Mouse (Mus musculus) erythroid progenitor cell, adult 5-6 weeks (primary cell): ENCODE results near the gene Mtmr3. TPM values are rescaled to one million over a fixed set of nuclear protein-coding genes. Genes with fewer than 3 reads are reported as not detected.

Experiments
- ATAC-seq: replicated peaks from 2 replicates; pipeline ENCODE4 v1.8.0; 2016; ENCODE audit warnings: moderate number of reproducible peaks, mild to moderate bottlenecking, moderate TSS enrichment, inconsistent platforms; ENCODE audit not compliant: poor library complexity, low FRiP score, severe bottlenecking
- total RNA-seq, 2 experiments: library from RNA; stranded (forward) in 1 of 2; stranded (reverse) in 1 of 2; fragments of 150-400 nt in 1 of 2; fragments of 186-747, 209-891 nt in 1 of 2; gene quantifications; 2 replicates each; pipeline versions ENCODE4 v1.2.3 to v1.2.4; 2015 to 2017; ENCODE audit warnings: low replicate concordance in 2 of 2

Mtmr3 gene
- total RNA-seq, 2 experiments from 2014 or later = 88.0 to 139 TPM

DNA sequence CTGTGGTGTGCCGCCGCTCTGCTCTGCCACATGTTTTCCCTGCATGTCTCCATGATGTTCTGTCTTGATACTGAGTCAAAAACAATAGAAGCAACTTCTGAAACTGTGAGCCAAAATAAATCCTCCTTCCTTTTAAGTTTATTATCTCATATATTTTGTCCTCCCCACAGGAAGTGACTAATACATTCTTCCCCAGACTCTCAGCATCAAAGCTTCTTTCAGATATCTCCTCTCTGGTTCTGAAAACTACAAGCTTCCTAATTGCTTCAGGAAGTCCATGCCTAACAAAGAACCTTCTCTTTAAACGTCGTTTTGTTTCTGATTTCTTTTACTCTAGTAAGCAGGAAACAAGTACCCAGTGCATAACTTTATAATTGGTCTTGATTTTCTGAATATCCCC is 160.2 kb downstream of the Mtmr3 start:
- no peak for ATAC-seq

Other genes starting within 250 kb of the Mtmr3 start
- gene Hormad2, start 153.8 kb downstream of the Mtmr3 start, total RNA-seq (2015; ENCODE audit: low replicate concordance) = not detected in 2 replicates
- not detected in 2 replicates for gene Hormad2, start 153.8 kb downstream of the Mtmr3 start, total RNA-seq (2017; ENCODE audit: low replicate concordance)
- not detected in 2 replicates for gene Gm11032, start 25.2 kb upstream of the Mtmr3 start, total RNA-seq (2015; ENCODE audit: low replicate concordance)
- gene Gm11032, start 25.2 kb upstream of the Mtmr3 start, total RNA-seq (2017; ENCODE audit: low replicate concordance) = not detected in 2 replicates
- 9.0 and 12.2 TPM in 2 replicates for gene Ascc2, start 42.9 kb upstream of the Mtmr3 start, total RNA-seq (2015; ENCODE audit: low replicate concordance)
- 5.1 and 5.3 TPM in 2 replicates for gene Ascc2, start 42.9 kb upstream of the Mtmr3 start, total RNA-seq (2017; ENCODE audit: low replicate concordance)
- gene Uqcr10, start 109.5 kb upstream of the Mtmr3 start, total RNA-seq (2015; ENCODE audit: low replicate concordance) = 40.7 and 133 TPM in 2 replicates
- gene Uqcr10, start 109.5 kb upstream of the Mtmr3 start, total RNA-seq (2017; ENCODE audit: low replicate concordance) = 19.2 and 25.0 TPM in 2 replicates
- 5.4 and 13.0 TPM in 2 replicates for gene Zmat5, start 109.8 kb upstream of the Mtmr3 start, total RNA-seq (2015; ENCODE audit: low replicate concordance)
- gene Zmat5, start 109.8 kb upstream of the Mtmr3 start, total RNA-seq (2017; ENCODE audit: low replicate concordance) = 6.3 TPM in 1 of 2 replicates, not detected in the other
- not detected in 2 replicates for gene Cabp7, start 151.9 kb upstream of the Mtmr3 start, total RNA-seq (2015; ENCODE audit: low replicate concordance)
- gene Cabp7, start 151.9 kb upstream of the Mtmr3 start, total RNA-seq (2017; ENCODE audit: low replicate concordance) = not detected in 2 replicates